Mouse (Mus musculus) kidney, adult 11 months (tissue): ENCODE measurements at regions not wholly inside any gene's neighbourhood (a gene's known extent, or its start where the extent isn't known, plus 50 kb on each side); places are given as distances from the start of the nearest gene placed in this dataset.

ENCODE experiments used
- DNase-seq: peaks from one replicate; pipeline ENCODE4 v3.0.0; 2022

DNA sequence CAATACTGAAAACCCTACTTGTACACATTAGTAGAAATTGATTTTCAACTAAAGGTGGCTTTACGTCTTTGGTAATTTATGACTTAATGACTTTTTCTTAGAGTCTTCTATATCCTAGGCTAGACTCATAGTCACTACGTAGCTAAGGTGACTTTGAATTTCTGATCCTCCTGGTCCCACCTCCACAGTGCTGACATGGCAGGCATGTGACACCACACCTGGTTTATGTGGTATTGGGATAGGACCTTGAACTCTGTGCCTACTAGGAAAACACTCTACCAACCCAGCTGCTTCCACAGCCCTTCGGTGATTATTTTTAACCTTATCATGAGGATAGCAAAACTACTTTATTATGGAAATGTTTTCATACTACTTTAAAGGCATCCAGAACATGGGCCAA is 51.5 kb upstream of the D7Ertd443e start:
- no peak for DNase-seq

DNA sequence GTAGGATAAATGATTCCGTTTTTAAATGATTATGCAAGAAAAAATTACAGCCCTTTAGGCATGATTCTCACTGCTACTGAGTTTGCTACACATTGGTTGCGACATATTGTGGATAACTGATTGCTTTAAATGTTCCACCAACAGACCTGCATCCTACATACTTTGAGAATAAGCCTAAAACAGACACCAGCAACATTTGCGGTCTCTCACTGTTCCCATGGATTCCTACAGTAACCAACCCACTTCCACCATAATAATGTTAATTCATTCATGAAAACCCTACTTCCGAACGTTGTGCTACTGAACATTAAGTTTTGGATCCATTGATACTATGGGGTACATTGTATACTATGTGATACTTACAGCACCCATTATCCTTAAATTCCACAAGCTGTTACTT is 53.8 kb upstream of the D7Ertd443e start:
- no peak for DNase-seq

DNA sequence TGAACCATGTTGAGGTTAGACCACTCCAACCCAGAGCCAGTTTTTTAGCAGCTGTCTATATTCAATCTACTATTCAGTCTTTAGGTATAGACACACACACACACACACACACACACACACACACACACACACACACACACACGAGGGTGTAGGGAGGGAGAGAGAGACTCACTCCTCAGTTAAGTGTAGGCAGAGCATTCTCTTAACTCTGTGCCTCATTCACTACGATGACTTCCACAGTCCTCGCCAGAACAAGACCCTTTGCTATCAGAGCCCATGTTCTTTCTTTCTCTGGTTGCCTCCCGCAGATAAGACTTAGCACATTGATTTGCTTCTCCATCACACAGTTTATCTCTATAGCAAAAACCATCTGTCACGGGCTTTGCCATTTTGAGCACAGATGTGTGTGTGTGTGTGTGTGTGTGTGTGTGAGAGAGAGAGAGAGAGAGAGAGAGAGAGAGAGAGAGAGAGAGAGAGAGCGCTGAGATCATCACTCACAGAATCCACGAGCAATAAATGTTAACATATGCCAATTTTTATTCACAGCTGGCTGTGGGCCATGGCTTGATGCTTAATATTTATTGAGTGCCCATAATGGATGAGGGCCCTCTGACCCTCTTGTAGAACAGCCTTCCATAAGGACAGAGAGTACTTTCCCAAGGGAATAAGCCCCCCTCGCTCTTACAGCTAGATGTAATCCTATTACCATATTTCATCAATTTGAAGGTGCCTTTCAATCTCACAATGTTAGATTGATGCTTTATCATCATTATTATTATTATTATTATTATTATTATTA is 59.7 kb upstream of the D7Ertd443e start:
- no peak for DNase-seq

DNA sequence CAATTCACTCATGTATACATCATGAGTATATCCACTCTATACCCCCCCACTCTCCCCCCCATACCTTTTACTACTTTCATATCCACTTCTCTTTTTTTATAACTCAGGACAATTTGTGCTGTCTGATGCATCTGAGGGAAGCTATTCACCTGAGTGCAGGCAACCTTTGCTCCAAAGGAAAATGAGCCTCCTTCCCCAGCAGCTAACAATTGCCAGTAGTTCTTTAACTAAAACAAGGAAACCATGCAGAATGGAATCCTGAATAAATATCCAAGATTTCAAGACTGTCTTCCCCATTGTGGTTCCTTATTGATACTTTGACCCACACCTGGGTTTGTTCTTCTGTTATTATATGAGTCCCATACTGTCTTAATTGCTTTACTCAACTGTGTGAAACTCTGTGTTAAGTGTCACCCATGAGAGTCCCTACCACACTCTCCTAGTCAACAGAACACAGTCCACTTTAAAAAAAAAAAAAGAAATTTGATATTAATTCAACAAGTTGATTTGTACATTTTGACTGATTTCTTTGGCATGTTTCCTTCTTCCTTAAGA is 62.3 kb upstream of the D7Ertd443e start:
- DNase-seq = no peak

DNA sequence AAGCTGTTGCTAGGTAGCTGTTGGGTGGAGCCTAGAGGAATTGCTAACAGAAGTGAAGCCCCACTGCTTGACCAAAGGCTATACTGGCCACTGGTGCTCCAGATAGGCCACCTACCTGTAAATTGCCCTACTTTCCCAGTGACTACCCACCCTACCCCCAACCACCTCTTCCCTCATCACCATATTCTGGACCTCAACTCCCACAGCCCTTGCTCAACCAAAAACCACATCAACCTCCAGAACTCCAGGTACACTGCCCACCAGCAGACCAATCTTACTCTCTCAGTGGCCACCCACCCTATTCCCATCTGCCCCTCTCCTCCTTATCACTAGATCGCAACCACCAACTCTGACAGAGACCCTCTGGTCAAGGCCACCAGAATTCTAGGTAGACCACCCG is 63.4 kb upstream of the D7Ertd443e start:
- DNase-seq = no peak

DNA sequence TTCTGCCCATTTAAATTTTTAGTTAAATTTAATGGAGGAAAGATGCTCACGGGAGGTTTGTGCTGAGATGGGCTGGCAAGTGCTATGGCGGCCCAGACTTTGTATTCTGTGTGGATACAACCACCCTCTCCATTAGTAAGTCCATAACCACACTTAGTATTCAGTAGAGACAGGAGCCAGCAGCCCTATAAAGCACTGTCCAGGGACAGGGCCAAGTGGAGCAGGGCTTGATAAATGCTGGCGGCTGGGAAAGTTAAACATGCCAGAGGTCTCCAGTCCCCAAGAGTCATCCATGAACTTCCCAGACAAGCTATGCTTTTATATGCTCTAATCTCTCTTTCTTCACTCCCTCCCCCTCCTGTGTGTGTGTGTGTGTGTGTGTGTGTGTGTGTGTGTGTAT is 77.2 kb upstream of the D7Ertd443e start:
- no peak for DNase-seq

DNA sequence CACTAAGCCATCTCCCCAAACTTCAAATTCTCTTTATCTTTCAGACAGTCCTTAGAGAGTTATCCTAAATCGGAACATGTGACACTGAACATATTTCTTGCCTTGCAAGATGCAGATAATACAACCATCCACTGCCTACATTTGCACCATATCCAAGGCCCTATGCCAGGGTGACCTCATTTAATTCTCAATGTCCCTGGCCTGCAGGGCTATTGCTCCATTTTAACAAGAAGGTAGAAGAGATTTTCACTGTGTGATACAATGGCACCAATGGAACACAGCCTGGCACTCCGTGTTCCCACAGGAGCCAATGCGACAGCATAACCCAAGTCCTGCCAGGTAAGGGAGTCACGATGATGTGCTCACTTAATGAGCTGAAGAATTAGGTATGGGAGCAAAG is 77.9 kb upstream of the D7Ertd443e start:
- DNase-seq = no peak

DNA sequence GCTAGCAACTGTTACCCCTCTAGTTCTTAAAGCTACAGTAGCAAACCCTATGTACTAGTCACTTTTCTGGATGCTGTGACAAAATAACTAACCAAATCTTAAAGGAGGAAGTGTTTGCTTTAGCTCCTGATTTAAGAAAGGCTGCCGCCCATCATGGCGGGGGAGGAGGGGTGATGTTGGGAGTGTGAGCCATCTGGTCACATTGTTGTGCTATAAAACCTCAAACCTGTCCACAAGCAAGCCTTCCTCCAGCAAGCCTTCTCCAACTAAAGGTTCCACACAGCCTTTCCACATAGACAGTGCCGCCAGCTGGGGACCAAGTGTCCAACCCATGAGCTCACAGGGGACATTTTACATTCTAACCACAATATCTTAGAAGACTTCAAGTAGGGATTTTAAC is 81.8 kb upstream of the D7Ertd443e start:
- no peak for DNase-seq

DNA sequence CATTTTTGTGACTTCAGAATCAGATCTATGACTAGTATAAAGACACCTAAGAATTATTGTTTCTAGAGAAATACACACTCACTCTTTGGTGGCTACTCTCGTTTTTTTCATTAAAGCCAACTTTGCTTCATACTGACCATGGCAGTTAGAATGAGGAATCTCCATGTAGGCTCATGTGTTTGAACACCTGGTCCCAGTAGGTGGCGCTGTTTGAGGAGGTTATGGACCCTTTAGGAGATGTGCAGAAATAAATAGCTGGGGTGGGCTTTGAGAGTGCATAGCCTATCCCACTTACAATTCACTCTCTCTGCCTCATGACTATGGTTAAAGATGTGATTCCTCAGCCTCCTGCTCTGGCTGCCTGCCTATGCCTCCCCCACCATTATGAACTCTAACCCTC is 85.8 kb upstream of the D7Ertd443e start:
- no peak for DNase-seq

DNA sequence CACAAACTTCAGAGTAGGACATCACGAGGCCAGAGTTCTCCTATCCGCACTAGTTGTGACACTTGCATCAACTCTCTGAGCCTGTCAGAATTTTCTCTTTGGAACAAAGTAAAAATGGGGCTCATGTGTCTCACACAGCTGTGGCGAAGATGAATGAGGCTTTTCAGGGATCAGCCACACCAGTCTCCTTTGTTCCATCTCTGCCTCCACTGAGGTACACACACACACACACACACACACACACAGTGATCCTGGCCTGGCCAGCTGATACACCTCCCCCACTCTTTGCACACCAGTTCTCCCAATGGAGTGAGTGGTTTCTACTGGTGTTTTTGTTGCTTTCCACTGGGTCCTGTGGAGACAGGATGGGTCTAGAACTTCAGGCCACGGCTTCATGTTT is 105.9 kb upstream of the D7Ertd443e start:
- DNase-seq = no peak

DNA sequence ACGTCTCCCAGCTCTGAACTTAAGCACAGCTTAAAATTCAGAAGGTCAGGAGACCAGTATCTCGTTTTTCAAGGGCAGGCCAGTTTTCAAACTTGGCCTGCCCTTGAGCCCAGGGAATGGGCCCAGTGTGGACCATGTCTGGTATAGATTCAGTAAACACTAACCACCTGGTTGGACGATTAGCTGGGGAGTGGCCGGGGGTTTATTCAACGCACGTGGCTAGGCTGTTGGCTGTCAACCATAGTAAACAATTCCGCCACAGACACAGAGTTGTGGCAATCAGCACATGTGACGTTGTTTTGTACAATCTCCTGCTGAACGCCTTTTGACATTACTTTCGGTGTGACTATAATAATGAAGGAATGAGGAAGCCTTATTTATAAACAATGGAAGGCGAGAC is 111.8 kb upstream of the D7Ertd443e start:
- peak; percentile 75 for DNase-seq

DNA sequence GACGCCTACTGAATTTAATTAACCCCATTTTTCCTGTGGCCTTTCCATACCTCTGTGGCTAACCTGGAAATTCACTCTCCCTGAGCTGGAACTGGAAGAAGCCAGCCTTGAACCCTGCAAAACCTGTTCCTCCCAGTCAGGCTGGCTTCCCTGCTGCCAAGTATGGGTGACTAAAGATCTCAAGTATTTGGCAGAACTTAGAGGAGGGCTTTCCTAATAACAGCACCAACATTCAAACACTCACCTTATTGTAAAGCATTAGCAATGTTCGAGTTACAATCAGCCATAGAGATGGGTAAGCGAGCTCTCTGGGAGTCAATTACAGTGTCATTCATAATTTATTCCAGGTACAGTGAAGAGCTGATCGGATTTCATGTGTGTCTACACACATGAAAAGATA is 112.4 kb upstream of the D7Ertd443e start:
- DNase-seq = peak; percentile 42

DNA sequence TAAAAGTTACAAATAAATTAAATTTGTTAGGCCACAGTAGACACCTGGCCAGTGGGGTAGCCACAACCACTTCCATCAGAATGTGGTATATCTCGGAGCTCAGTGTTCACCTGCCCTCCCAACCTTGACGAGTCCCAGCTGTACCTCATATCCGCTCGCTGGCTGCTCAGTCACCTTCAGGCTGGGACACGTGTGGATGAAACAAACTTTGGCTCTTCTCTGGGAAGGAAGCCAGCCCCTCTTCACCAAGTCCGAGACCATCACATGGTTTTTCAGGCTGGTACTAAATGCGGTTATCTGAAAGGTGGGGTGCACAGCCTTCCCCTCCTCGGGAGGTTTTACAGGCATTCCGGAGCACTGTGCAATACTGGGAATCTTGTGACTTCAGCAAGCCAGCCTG is 113.3 kb upstream of the D7Ertd443e start:
- DNase-seq = peak; percentile 81

DNA sequence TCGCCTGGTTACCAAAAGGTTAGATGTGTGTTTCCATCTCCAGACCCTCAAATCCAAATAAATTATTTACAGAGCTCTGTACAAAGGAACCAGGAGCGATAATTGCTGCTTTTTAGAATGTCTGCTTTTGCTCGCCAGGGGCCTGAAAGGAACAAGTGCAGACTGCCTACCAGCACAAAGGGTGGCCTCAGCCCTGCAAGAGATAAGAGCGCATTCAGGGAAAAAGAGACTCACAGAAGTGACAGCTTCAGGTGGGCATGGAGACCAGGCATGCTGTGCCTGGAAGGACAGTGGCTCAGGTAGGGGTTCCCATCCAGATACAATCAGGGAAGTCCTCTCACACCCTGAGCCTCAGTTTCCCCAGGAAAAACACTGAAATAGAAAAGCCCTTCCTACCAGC is 114.0 kb upstream of the D7Ertd443e start:
- no peak for DNase-seq

DNA sequence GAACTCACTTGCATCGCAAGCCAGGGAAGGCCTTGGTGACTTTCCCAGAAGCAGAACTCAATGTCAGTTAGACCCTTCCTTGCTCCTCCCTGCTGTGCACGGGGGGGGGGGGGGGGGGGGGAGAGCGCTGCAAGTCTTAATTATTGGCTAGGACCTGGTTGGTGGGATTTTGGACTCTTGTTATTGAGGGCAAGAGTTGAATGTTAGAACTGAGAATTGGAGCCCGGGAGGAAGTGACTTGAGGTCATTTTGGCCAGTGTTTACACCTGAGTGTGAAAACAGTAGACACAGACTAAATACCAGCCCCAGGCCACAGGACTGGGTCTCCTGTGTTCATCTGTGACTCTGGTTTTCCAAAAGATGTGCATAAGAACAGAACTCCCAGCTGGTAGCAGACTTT is 114.7 kb upstream of the D7Ertd443e start:
- peak; percentile 29 for DNase-seq

DNA sequence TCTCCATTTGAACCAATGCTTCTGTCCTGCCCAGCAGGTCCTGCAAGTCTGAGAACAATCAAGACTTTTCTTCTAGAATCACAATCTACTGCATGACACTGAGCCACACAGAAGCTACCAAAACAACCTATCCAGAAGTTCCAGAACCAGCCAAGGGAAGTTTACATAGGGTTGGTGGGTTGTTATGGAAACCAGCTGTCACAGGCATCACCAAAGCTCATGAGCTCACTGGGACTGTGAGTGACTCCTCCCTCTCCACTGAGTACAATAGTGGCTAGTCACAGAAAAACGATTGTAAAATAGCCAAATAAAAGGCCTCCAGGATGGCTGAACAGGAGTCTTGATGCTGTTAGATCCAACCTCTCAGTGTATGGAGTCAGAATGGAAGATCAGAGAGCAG is 115.6 kb upstream of the D7Ertd443e start:
- no peak for DNase-seq

DNA sequence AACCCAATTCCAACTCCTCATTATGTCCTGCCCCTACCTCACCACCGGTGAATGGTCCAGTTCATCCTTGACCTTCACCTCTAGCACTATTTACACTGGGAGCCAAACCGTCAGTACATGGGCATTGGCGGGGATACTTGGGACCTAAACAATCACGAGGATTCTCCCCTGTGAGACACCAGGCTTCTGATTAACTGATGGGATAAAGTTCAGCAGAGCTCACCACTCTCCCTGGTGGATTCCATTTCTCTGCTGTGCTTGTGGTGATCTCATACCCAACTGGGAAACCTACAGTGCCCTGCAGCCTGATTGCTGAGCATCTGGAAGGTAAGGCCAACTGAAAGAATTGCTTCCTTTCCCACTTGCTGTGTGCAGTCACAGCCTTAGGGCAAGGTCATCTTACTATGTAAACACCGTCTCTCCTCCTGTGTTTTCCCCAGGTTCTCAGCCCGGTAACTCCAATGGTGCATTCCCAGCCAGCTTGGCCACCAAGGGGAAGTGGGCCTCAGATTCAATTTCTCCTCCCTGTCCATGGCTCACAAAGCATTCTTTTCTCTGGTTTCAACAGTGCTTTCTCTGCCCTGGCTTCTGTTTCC is 125.0 kb upstream of the D7Ertd443e start:
- DNase-seq = peak; percentile 54

DNA sequence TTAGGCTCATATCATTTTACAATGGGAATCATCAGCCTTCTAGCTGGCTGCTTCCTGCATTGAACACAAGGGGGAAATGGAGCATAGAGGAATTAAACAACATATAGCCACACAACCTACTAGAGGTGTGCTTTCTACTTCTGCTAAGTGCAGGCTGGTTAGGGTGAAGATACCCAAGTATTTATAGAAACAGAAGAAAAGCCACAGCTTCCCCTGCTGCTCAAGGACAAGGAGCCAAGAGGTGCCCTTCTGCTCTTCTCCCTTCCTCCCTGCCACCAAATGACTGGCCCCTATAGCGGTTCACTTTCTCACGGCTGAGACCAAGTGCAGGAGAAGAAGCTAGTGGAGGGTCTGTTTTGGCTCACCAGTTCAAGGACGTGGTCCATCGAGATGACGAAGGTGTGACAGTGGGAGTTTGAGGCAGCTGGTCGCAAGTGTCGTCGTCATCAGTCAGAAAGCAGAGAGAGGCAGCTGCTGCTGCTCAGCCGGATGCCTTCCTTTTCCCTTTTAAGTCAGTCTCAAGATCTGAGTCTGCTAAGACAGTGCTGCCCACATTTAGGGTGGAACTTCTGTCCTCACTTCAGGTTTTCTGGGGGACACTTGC is 134.0 kb upstream of the D7Ertd443e start:
- DNase-seq = no peak

DNA sequence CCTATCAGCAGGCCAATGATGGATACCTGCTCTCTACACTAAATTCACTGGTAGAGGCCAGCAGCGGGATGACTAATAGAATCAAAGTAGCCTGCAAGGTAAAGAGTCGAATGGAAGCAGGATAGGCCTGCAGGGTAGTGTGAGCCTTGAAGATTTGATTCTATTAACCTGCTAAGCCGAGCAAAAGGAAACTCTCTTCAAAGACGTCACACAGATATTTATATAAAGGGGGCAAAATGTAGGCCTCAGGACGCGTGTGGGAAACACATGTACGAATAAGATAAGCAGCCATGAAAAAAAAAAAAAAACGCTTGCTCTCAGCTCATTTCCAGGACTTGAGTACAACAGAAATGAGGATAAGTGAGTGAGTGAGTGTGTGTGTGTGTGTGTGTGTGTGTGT is 138.4 kb upstream of the D7Ertd443e start:
- no peak for DNase-seq

DNA sequence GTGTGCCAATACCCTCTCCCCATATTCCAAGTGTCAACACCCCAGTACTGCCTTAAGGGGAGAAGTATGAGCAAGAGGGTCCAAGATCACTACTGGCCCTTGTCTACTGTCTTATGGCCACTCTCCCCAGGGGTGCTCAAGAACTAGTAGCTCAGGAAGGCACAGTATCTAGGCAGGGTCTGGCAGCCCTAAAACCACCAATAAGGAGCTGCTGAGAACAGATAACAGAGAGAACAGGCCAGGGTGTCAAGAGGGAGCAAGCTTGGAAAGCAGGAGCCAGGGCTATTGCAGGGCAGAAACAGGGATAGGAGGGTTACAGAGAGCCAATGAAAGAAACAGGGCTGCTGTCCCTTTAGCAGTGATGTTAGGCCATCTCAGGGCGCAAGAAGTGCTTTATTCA is 139.6 kb upstream of the D7Ertd443e start:
- no peak for DNase-seq

DNA sequence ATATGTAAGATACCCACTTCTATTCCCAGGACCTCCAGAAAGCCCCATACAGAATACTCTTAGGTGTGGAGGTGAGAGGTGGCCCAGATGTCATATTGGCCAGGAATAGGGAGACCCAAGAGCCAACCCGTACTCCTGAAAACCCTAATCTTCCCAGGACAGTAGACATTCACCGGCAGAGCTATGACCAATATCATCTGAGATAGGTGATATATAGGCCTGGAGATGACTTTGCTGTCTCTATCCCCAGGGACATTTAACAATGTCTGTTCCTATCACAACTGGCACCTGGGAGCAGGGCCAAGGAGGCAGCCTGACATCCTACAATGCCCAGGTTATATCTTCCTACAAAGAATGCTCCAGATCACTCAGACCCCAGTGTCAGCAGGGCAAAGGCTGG is 140.0 kb upstream of the D7Ertd443e start:
- DNase-seq = no peak

DNA sequence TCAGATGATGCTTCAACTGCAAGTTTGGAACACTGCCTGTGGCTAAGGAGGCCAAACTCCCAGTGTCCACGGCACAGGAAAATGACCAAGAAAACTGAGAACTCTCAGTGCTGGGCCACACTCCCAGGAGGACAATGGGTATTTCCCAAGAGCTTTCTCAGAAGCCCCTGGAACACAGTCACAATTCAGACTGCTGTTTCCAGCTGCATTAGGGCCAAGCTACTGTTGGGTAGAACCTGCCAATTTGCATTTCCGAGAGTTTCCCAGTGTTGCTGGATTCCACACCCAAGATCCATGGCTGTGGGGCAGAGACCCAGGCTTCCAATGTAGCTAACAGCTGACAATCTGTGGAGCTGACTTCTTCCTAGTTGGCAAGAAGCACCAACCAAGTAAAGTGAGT is 141.9 kb upstream of the D7Ertd443e start:
- DNase-seq = no peak

DNA sequence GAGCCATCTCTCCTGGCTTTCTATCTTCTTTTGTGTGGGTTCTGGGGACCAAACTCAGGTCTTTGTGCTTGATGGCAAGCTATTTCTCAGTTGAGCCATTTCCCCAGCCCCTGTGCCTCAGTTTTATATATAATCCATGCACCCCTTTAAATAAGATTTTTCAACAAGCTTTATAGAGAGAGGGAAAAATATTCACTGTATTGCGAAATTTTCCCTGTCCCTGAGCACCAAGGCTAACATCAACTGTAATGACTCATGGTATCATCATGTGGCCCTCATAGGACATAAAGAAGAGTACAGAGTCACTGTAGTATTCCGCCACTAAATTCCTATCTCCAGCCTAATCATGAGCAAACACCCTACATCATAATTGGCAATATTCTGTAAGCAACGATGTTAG is 142.4 kb upstream of the Dock1 start:
- no peak for DNase-seq

DNA sequence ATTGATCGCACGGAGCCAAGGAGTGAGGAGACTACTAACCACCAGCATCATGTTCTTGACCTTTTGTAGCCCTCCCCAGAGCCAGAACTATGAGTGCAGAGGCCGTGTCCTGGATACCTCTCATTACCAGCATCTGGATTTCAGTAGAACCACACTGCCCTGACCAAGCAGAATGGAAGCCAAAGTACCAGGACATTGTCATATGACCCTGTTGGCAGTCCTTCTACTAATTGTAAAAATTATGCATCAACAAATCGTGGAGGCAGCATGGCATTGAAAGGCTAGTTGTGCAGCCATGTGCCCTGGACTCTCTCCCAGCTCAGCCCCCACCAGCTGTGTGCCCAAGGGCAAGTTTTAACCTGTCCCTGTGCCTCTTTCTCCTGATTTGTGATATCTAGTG is 135.6 kb upstream of the Dock1 start:
- peak; percentile 71 for DNase-seq
